Mouse (Mus musculus) adrenal gland, adult (tissue): ENCODE measurements around the gene Pip5k1a.
"Not testable (repeated sequence)": the region's sequence is repeated elsewhere in the genome, so short reads cannot be mapped to it uniquely, and the experiment has no call there.

Source experiments
- DNase-seq, 2 experiments: peaks; one replicate each; pipeline ENCODE4 v3.0.0; 2022 to 2023; ENCODE audit warnings: low spot score in 1 of 2; ENCODE audit not compliant: inconsistent age in 2 of 2

Gene Pip5k1a

DNA sequence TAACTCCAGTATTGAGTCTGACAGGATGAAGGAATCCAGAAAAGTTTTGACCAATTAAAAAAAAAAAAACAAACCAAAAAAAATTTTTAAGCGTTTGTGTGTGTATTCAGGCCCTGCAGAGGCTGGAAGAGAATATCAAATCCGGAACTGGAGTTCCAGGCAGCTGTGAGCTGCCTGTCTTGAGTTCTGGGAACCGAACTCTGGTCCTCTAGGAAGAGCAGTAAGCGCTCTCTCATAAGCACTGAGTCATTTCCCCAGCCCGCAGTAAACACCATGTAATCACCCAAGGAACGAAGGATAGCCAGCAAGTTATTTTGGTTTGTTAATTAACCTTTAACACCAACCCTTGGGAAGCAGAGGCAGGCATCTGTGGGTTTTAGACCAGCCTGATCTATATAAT lies 63.5 kb downstream of the Pip5k1a start:
- DNase-seq = no peak

DNA sequence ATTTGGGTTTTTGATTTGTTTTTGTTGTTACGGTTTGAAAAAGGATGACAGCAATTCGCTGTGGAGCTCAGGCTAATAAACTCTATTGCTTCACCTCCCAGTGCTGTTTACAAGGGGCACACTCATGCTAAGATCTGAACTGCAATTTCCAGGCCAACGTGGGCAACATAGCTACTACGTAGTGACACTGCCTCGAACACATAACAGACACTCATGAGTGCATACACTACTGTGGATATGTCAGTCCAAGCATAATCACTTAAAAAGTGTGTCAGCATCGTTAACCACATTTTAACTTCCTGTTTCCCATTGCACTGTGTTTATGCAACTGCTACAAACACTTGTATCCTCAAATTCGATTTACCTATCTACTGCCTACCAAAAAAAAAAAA lies 63.9 kb downstream of the Pip5k1a start:
- DNase-seq = no peak

- peak; percentile 97 to 99 for DNase-seq
Measured at GRCm38 (mm10) chr3:95042166-95042837, 64.4 kb downstream of the Pip5k1a start, which contains the start of gene Psmd4. Gene Psmd4, minus strand, starts transcription at chr3:95042614.

DNA sequence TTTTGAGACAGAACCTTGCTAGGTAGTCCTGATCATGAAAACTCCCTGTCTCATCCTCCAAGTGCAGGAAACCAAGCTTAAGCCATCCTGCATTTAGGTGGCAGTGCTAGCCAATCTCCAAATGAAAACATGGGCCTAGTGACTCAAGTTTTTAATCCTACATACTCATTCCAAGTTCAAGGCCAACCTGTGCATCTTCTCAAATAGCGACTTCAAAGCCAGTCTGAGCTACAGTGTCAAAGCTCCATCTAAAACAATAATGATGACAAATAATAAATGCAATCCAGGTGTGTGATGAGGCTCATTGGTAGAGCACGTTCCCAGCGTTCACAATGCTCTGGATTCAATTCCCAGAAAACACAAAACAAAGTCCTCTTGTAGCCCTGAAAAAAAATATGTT lies 65.1 kb downstream of the Pip5k1a start:
- DNase-seq = peak in 1 of 2 experiments; percentile 69

GRCm38 (mm10) chr3:95029953-95030352 lies 76.8 kb downstream of the Pip5k1a start:
- no peak for DNase-seq

DNA sequence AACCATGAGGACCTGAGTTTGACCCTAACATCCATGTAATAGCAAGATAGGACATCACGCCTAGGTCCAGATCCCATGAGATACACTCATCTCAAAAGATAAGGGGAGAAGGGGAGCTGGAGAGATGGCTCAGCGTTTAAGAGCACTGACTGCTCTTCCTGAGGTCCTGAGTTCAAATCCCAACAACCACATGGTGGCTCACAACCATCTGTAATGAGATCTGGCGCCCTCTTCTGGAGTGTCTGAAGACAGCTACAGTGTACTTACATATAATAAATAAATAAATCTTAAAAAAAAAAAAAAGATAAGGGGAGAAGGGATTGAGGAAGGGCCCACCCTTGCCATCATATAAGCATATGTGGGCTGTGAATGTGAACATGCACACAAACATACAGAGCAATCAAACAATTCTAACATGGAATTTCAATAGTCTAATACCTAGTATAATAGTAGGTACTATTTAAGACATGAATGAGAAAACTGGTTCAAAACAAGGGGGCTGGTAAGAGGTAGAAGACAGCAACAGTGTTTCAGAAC lies 77.4 kb downstream of the Pip5k1a start:
- DNase-seq = not testable (repeated sequence)

GRCm38 (mm10) chr3:95028603-95029002 lies 78.1 kb downstream of the Pip5k1a start:
- no peak for DNase-seq

DNA sequence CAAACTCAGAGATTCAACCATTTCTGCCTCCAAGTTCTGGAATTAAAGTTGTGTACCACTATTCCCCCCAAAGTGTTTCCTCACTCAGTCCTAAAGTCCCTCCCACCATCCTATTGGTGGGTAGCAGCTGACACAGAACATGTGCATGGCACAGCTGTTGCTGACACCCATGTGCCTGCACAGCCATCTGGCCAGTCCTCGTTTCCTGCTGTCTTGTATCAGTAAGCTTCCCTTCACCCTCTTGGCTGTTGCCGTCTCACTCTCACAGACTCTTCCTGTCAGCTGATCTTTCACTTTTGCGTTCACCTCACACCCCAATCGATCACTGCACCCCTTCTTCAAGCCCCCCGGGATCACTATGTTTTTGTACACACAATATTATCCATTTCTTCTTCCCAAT lies 79.0 kb downstream of the Pip5k1a start:
- no peak for DNase-seq

DNA sequence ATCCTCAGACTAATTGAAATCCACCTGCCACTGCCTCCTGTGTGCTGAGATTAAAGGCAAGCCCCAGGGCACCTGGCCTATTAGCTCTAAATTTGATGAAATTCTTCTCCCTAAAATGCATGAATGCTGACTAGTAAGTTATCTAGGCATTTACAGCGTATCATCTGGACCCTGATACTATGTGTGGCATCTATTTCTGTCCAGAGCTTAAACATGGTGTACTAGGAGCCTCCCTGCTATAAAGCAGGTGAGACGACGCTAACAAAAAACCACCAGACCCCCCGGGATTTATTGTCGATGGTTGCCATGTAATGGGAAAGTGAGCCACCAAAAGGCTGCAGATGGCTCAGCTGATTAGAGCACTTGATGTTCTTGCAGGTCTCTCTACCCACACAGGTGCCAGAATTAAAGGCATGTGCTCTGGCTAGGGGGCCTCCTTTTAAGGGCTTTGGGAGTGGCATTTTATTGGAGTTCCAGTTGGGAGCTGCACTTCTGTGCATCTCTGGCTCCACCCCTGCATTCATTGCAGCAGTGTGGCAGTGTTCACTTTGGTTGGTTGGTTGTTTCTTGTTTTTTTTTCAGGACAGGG lies 79.6 kb downstream of the Pip5k1a start:
- DNase-seq = no peak

GRCm38 (mm10) chr3:95025202-95025601 lies 81.5 kb downstream of the Pip5k1a start:
- no peak for DNase-seq

GRCm38 (mm10) chr3:95024551-95024950 lies 82.2 kb downstream of the Pip5k1a start:
- DNase-seq = peak in 1 of 2 experiments; percentile 66

DNA sequence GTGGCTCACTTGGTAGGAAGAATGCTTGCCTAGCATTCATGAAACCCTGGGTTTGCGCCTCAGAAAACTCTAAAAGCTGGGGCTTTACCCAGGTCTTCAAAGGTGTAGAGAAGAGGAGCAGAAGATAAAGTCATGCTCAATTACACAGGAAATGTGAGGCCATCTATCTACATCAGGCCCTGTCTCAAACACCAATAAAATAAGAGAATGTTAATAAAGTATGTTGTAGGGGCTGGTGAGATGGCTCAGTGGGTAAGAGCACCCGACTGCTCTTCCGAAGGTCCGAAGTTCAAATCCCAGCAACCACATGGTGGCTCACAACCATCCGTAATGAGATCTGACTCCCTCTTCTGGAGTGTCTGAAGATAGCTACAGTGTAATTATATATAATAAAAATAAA lies 85.8 kb downstream of the Pip5k1a start:
- not testable (repeated sequence) for DNase-seq

GRCm38 (mm10) chr3:95018741-95019140 lies 88.0 kb downstream of the Pip5k1a start:
- DNase-seq = no peak

DNA sequence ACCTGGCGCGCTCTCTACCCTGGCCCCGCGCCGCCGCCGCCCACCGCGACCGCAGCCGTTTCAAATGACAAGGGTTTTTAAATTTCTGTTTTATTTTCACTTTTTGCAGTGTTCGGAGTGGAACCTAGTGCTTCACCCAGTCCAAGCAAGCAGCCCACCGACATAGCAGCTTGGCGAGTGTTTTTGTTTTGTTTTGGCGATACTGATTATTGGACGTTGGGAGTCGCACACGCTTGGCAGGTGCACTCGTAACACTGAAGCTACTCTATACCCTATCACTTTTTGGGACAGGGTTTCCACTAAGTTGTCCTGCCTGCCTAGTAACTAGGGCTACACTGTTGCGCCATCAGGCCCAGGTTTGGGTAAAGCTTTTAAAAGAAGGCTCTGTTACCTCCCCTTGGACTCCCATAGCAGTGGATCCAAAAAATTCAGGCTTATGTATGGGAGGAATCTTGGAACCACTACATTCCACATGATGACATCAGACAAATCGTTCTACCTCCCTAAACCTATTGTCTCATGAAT lies 90.1 kb downstream of the Pip5k1a start:
- no peak for DNase-seq

DNA sequence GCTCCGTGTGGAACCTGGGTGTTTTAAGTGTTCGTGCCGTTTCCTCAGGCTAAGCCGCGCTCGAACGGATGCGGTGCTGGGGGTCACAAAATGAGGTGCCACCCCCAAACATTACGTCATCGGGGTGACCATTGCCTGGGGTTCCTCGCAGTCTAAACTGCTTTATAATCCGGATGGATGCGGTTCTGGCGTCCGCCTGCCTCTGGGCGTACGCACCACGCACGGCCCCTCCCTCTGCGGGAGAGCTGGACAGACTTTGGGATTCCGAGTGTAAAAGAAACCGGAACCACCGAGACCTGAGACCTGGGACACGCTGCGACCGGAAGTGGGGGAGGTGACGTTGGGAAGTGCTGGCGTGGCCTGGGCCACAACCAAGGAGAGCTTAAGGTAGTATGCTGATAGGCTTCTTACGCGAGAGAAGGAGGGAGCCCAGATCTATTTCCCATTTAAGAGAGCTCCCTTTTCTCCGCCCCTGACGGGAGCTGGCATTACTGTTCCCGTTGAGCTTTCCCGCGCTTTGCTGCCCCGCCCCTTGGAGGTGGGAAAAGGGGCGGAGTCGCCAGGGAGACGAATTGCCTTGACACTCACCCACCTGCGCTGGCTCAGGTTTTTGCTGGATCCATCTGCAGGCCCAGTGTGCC lies 90.7 kb downstream of the Pip5k1a start:
- DNase-seq = peak; percentile 96 to 99

GRCm38 (mm10) chr3:95015337-95015872 lies 91.3 kb downstream of the Pip5k1a start, which contains the start of gene Zfp687:
Gene Zfp687, minus strand, starts transcription at chr3:95015448.
- peak; percentile 99 to 100 for DNase-seq

- peak; percentile 81 to 90 for DNase-seq
Measured at GRCm38 (mm10) chr3:95014428-95015151, 92.1 kb downstream of the Pip5k1a start.

GRCm38 (mm10) chr3:95013699-95014427 lies 92.9 kb downstream of the Pip5k1a start:
- DNase-seq = peak in 1 of 2 experiments; percentile 46

- DNase-seq = peak in 1 of 2 experiments; percentile 45
Measured at GRCm38 (mm10) chr3:95012982-95013381, 93.7 kb downstream of the Pip5k1a start.

GRCm38 (mm10) chr3:95010396-95010795 lies 96.3 kb downstream of the Pip5k1a start:
- peak in 1 of 2 experiments; percentile 32 for DNase-seq
